Mouse (Mus musculus): ENCODE measurements around the gene Cux1.

The Cux1 gene

DNA sequence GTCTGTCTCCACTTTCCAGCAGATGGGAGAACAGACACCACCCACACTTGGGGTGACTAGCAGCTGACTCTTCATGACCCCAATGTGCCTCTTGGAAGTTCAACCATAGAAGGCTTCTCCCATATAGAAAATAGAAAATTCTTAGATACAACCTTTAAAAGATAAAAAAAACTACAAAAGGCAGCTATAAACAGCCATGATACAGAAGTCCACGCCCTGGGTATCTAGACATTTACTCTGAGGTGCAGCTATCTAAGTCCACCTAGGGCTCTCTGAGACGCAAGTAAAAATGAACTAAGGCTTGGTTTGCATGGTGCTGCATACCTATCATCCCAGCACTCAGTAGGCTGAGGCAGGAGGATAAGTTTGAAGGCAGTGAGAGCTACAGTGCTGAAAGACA lies 144.3 kb downstream of the Cux1 start:
- no peak for DNase-seq (ENCODE audit: low read depth)

GRCm38 (mm10) chr5:136421885-136422284 lies 145.4 kb downstream of the Cux1 start:
- DNase-seq (ENCODE audit: low read depth): no peak

GRCm38 (mm10) chr5:136421316-136421715 lies 146.0 kb downstream of the Cux1 start:
- DNase-seq (ENCODE audit: low read depth): no peak

GRCm38 (mm10) chr5:136420342-136420741 lies 146.9 kb downstream of the Cux1 start:
- no peak for DNase-seq (ENCODE audit: low read depth)

DNA sequence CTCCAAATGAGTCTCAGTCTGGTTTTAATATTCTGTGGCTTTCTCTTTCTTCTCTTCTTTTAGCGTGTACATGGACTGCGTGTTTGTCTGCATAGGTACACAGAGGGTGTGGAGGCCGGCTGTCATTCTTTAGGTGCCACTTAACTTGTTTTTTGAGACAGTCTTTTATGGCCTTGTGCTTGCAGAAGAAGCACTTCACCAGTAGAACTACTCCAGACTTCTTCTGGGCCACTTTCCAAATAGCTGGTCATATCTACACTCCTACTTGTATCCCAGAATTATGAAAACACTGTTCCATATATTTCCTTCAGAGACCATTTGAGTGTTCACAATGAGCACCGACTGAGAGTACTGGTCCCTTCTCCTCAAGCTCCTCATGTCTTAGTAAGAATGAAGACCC lies 149.4 kb downstream of the Cux1 start:
- no peak for DNase-seq (ENCODE audit: low read depth)

DNA sequence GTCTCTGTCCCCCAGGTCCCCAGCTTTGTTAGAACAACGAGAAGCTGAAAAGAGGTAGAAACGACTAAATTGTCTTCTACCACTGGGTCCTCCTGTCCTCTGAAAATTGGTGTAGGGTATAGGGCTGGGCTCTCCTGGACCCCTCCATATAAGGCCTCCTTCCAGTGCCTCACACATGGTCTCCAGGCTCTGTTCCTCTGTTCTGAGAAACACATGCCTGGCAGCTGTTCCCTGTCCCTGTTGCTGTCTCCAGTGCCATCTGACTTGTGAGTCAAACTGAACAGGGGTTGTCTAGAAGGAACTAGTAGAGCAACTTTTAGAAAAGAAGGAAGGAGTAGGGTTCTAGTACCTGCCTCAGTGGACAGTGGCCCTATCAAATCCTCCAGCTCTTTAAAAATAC lies 152.8 kb downstream of the Cux1 start:
- no peak for DNase-seq (ENCODE audit: low read depth)

DNA sequence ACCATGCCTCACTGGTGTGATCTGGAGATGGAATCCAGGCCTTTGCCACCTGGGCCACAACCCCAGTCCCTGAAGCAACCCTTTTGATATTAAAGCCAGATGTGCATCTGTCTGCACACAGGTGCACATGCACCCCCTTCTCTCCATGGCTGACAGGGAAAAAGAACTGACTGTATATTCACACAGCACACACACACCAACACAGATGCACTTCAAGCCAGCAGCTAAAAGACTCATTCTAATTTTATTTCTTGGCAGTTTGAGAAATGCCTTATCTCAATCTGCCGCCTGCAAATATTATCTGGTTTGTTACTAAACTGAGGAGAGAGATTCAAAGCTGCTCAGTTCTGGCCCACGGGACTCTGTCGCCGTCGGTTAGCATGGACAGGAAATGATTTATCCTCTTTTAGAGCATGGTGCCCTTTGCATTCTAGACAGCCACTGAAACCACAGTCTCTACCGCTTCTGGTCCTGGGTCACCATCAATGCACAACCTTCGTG lies 156.6 kb downstream of the Cux1 start:
- DNase-seq (ENCODE audit: low read depth): peak; percentile 40

DNA sequence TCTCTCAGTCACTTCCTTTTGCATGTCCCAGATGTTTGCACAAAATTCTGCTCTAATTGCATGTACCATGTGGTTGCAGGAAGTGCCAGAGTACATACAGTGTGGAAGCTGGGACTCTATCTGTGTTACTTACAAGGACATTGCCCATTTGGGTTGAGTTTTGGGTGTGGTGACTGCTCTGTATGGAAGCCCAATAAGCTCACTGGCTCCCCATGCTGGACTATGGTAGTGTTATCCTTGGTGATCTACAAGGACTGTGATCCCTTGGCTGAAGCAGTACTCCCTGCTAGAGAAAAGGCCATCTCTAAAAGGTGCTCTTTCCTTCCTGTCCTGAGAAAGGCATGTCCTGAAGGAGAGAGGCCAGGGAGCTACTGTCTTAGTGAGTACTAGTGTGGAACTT lies 160.9 kb downstream of the Cux1 start:
- DNase-seq (ENCODE audit: low read depth): no peak

DNA sequence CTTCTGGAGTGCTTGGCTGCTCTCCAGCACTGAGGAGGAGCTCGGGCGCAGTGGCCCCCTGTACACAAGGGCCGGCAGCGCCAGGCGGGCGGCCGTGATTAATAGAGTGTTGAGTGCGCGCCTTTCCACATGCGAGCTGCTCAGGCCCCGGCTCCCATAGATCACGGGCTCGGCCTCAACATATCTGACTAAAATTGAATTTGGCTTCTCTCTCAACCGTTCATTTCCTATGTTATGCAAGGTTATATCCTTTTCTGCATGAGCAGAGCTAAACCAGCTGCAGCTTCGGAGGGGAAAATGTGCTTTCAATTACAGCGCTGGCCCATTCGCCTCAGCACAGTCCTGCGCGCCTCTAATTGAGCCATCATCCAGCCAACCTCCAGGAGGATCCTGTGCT lies 163.7 kb downstream of the Cux1 start:
- no peak for DNase-seq (ENCODE audit: low read depth)

GRCm38 (mm10) chr5:136402622-136403564 lies 164.4 kb downstream of the Cux1 start:
- DNase-seq (ENCODE audit: low read depth): no peak

- DNase-seq (ENCODE audit: low read depth): no peak
Observed at GRCm38 (mm10) chr5:136398706-136399105, 168.6 kb downstream of the Cux1 start.

DNA sequence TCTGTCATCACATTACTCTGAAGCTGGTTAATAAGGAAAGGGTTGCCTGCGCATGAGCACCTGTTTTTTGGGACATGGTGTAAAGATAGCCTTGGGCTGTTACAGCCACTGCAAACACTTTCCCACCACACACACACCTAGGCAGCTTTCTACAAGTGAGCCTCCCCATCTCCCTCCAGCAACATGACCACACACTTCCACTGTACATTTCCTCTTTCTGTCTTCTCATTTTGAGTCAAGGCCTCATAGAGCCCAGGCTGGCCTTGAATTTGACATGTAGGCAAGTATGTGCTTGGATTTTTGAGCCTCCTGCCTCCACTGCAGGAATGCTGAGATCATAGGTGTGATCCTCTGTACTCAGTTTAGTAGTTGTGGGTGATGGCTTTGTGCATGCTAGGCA lies 170.6 kb downstream of the Cux1 start:
- no peak for DNase-seq (ENCODE audit: low read depth)

DNA sequence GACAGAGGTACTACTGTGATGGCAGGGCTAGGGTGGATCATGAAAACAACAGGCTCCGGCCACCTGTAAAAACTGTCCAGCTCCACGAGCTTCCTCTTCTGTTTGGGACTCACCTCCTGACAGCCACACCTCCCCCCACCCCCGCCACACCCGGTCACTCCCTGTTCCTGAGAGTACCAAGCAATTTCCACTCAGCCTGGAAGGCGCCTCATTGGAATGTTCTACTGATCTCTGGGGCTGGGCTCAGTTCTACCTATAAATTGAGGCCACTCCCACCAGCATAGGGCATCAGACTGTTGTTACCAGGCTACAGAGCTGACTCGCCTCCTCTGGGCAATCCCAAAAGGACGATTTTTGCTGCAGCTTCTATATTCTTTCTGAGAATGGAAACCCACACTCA lies 171.0 kb downstream of the Cux1 start:
- DNase-seq (ENCODE audit: low read depth): no peak

GRCm38 (mm10) chr5:136395600-136396195 lies 171.6 kb downstream of the Cux1 start:
- no peak for DNase-seq (ENCODE audit: low read depth)

DNA sequence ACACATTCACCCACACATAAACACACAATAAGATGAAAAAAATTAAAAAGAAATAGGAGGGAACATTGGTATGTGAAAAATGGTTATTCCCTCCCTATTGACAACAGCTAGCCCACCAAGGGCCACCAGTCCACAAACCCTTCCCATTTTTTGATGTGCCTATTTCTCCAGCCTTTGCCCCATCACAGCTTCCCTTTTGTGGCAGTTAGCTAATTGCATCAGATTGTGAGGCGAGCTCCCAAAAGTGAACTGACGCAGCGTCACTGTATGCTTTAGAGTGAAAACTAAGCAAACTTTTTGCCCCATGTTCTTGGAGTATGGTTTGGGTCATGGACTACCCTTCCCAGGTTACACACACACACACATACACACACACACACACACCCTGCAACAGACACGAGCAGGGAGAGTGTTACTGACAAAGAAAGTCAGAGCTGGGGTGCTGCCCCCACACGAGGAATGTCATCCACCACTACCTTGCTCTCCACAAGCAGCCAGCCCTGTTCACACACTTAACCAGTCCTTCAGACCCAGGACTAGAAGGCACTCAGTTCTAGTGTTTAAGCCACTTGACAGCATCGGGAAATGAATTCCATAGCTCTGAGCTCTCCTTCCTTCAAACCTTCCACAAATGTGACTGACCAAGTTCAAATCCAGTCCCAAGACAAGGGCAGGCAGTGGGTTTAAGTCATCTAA lies 172.6 kb downstream of the Cux1 start:
- no peak for DNase-seq (ENCODE audit: low read depth)

DNA sequence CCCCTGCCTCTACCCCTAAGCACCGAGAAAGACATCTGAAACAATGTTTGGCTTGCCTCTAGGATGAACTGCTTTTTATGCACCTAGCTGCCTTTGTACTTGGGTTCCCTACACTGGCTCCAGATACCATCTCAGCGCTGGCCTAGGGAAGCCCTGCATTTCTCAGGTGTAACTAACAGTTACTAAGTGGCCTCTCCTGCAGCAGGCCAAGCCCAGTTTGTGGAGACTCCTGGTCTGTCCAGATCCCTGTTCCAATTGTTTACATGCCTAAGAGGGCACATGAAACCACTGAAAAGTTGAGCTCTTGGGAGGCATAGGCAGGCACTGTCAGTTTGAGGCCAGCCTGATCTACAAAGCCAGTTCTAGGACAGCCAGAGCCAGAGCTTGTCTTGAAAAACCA lies 173.7 kb downstream of the Cux1 start:
- no peak for DNase-seq (ENCODE audit: low read depth)

DNA sequence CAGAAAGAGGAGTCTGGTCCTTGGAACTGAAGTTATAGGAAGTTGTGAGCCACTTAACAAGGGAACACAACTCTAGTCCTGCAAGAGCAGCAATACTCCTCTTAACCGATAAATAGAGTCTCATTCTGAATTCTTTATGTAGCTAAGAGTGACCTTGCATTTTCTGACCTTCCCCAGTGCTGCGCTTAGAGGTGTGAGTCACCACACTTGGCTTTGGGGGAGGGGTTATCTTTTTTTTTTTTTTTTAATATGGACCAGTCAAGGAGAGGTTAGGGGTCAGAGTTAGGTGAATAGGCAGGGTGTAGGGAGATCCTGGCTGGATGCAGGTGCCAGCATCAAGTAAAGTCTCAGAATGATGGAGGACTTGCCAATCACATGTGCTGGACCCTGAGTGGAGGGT lies 180.5 kb downstream of the Cux1 start:
- no peak for DNase-seq (ENCODE audit: low read depth)

- no peak for DNase-seq (ENCODE audit: low read depth)
Observed at GRCm38 (mm10) chr5:136385161-136385560, 182.1 kb downstream of the Cux1 start.

DNA sequence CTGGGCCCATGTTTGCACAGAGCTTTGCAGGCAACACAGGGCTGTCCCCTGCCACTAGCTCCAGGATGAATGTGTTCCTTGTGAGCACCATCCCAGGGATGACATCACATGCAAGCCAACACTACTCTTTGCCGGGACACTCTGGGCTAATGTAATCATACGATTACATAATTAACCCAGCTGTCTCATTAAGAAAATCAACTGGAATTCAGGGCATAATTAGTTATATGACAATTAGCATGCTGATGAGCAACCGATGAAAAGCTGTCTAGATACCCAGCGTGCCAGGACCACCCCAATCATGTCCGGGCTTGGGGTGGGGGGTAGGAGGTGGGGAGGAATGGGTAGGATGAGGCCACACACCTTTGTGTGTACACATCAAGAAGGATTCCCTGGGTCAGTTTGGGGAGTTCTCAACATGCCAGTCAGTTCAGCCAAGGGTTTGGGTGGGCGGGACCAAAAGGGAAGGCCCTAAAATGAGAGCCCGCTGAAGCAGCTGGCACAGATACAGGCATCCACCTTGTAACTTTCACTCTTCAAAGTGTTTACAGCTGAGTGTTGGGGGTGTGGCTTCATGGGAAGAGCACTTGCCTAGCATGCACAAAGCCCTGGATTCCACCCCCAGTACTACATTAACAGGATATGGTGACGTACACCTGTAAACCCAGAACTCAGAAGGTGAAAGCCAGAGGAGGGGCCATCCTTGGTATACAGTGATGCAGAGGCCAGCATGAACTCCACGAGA lies 184.9 kb downstream of the Cux1 start:
- no peak for DNase-seq (ENCODE audit: low read depth)

GRCm38 (mm10) chr5:136379405-136379804 lies 187.9 kb downstream of the Cux1 start:
- no peak for DNase-seq (ENCODE audit: low read depth)

DNA sequence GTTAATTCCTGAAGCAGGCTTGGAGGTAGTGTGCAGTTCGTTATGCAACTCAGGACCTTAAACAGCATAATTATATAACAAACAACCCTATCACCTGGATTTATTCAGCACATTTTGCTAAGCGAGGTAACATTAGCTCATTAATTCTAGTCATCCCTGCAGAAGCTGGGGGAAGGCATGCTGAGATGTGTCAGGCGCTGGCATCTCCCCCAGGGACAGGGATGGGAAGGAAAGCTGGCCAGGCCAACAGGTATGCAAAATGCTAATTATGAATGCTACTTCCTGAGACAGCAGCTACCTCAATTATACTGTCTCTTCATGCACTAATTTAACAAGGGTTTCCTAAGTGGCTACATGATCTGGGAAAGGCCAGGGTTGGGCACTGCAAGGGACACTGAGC lies 190.2 kb downstream of the Cux1 start:
- no peak for DNase-seq (ENCODE audit: low read depth)

GRCm38 (mm10) chr5:136375350-136375749 lies 191.9 kb downstream of the Cux1 start:
- DNase-seq (ENCODE audit: low read depth): no peak
